Mouse (Mus musculus) inflammation-experienced regulatory T-cells, adult 6 months (primary cell): Measurements from ENCODE around the gene Mamdc2. TPM values are rescaled to one million over a fixed set of nuclear protein-coding genes. Genes with fewer than 3 reads are reported as not detected.

Source experiments
- ATAC-seq: one replicate; pipeline ENCODE4 v1.8.0; 2017
- polyA plus RNA-seq, 3 experiments: library from polyadenylated mRNA; unstranded; fragments of 100-300 nt; shearing (Covaris generic); gene quantifications; one replicate each; pipeline ENCODE4 v1.2.1; 2017

Mamdc2 gene
- polyA plus RNA-seq, 3 experiments from 2014 or later, result not detected

GRCm38 (mm10) chr19:23273355-23274053, 174.7 kb downstream of the Mamdc2 start, which contains the start of gene Smc5:
Smc5 (minus strand) TSS chr19:23273897.
- ATAC-seq, result peak; percentile 88

DNA sequence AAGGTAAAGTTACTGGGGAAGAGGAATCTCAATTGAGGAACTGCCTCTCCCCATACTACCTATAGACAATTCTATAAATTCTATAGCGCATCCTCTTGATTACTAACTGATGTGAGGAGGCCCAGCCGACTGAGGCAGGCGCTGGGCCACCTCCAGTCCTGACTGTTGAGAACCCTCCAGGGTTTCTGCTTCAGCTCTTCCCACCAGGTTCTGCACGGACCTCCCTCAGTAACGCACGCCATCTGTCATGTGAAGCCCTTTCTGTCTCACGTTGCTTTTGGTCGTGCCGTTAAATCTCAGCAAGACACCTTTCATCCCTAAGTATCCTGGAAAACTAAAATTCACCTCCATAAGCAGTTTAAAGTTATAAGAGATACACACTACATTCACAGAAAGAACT, 191.5 kb downstream of the Mamdc2 start:
- no peak for ATAC-seq

Other genes with a start within 250 kb of the Mamdc2 start
- gene Smc5, start 174.5 kb downstream of the Mamdc2 start, polyA plus RNA-seq, result 10 to 100 TPM; 23.2 to 33.2 (median 31.7) TPM
- gene 1700028P14Rik, start 204.4 kb upstream of the Mamdc2 start, polyA plus RNA-seq, result not detected
- gene Ptar1, start 239.0 kb upstream of the Mamdc2 start, polyA plus RNA-seq, result 10 to 100 TPM; 10.2 to 15.5 (median 13.9) TPM